Mouse (Mus musculus) cerebellum, adult 11 months (tissue): ENCODE measurements around the gene Piwil1.
"Not testable (repeated sequence)": the region's sequence is repeated elsewhere in the genome, so short reads cannot be mapped to it uniquely, and the experiment has no call there.

Experiments used
- DNase-seq: peaks from one replicate; pipeline ENCODE4 v3.0.0; 2022

Piwil1 gene

DNA sequence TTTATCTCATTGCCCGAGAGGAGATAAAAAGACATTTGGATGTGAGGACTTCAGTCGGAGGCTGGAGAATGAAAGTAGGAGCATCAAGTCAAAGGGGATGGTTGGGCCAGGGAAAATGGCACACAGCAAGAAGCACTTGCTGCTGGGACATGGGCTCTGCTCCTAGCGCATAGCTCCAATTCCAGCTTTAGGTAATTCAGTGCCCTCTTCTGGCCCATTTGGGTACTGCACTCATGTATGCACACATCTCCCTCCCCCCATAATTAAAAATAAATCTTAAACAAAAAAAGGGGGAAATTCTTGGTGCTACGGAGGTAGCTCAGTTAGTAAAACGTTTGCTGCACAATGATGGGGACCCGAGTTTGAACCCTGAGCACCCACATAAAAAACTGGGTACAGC, 9.5 kb downstream of the Piwil1 start:
- DNase-seq: no peak

DNA sequence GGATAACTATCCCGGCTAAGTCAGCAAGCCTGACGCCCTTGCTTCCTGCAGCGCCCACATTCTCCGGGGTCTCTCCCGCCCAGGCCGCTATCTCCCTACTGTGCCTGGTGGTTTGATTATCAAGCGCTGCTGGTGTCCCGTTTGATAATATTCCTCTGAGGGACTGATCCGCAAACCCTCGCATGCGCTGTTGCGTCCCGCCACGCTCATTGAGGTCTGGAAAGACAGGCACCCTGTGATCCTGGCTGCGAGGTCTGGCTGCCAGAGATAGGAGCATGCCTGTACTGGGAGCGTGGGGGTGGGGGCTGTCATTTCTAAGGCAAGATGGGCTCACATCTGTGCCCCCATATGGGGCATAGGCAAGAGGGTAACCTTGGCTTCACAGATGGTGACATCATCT, 12.8 kb downstream of the Piwil1 start:
- no peak for DNase-seq

DNA sequence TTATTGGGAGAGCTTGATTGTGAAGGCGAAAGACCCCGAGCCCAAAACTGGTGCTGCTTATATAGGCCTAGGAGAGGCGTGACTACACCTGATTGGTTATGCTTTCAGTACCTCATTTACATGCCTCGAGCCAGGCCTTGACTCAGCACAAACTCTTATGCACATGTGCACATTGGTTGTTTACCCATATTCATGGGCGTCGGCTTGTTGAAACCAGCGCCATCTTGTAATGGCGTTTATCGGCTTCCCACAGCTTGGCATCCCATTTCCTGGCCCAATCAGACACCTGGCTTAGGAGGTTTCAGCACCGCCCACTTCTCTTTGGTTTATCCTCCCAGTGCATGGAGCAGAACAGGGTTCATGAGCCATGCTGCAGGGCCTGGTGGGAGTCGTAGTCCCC, 18.1 kb downstream of the Piwil1 start:
- DNase-seq: not testable (repeated sequence)

DNA sequence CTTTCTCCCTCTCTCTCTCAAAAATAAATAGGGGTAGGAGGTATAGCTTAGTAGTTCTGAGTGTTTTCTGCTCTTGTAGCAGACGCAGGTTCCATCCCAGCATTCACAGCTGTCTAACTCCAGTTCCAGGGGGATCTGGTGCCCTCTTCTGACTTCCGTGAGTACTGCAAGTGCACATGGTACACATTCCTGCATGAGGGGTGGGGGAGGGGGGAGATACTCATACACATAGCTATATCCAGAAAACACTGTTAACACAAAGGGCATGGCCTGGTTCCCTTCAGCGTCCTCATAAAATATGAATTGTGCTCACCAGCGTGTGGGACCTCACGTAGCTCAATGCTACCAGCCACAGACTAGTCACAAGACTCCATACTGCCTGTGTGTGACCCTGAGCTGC, 27.0 kb downstream of the Piwil1 start:
- no peak for DNase-seq

DNA sequence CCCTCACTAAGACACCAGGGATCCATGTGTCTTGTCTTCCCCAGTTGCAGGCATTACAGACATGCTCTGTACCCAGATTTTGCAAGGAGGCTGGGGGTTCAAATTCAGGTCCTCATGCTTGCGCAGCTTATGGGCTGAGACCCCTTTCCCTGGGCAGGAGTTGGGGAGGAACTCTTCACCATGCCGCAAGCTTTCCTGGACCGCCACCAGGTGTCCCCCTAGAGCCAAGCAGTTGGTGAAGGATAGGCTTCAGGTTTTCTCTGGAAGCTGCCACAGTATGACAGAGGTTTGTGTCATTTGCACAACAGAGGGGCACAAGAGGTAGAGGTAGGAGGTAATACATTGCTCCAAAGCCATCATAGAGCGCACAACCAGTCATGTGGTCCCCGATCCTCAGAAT, 28.3 kb downstream of the Piwil1 start:
- DNase-seq: no peak

DNA sequence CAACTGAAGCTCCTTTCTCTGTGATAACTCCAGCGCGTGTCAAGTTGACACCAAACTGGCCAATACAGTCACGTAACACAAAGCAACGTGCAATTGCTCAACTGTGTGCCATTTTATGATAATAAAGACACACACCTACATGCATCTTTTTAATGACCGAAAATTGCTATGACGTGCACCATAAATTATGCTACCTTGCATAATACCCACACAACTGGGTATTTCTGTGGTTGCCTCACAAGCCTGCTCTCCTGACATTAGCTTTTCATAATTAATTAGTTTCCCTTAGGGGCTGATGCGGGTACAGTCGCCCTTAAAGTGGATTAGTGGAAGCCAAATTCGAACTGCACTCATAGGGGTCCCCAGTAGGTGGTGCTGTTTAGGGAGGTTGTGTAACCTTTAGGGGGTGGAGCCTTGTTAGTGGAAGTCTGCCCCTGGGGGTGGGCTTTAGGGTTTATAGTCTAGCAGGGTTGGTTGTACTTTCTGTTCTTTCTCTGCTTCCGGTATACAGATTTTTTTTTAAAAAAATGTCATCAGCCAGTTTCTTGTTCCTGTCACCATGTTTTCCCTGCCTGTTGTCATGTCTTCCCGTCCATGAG, 30.2 kb downstream of the Piwil1 start:
- DNase-seq: no peak

DNA sequence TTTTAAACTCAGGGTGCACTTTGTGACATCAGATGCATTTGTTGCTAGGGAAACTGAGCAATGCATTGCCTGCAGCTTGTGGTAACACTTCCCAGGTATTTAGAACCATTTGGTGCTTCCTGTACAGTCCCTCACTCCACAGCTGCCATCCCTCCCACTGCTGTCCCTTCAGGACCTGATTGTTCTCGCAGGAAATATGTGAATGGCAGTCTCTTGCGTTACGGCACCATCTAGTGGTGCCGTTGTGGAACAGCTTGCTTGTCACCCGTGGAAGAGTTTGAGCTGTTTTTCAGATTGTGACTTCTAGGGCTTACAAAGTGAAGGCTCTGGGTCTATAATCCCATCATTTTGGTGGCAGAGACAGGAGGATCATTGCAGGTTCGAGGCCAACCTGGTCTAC, 31.6 kb downstream of the Piwil1 start:
- DNase-seq: no peak

DNA sequence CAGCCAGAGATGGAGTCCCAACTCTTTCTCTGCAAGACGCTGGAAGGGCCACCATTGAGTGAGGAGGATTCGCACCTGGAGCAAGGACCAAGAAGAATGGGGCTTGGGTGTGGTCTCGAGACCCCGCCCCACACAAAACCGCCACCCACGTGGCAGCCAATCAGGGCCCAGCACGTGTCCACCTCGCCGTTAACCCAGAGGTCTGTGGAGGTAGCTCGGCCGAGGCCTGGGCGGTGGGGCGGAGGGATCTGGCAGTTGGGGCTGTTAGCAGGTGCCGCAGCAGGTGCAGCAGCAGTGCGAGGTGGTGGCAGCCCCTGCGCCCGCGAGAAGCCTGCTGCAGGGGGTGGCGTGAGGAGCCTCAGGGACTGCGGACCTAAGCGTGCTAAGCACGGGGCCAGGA, 33.6 kb downstream of the Piwil1 start:
- DNase-seq: no peak

DNA sequence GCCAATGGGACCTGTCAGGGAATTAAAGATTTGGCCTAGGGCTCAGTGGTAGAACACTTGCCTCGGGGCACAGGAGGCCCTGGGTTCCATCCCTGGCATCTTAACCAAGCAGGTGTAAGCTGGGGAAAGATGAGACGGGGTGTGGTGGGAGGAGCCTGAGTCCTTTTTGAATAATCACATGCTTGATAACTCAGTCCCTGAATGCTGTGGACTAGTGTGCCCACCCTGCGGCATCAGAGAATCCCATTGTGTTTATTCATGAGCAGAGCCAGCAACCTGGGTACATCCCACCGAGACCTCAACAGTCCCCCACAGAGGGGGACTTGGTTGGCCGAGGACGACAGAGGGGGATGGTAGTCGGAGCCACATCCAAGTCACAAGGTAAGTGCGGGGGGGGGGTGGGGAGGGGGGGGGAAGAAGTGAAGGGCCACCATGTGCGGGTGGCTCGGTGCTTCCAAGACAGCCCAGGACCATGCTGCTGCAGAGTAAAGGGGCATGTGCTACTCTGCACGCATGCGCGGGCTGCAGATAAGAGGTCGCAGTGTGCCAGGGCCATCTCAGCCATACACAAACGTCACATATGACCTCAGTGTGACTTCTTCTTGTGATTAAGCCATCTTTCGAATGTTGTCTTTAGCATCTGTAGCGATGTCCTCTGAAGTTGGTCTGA, 37.0 kb downstream of the Piwil1 start:
- no peak for DNase-seq

DNA sequence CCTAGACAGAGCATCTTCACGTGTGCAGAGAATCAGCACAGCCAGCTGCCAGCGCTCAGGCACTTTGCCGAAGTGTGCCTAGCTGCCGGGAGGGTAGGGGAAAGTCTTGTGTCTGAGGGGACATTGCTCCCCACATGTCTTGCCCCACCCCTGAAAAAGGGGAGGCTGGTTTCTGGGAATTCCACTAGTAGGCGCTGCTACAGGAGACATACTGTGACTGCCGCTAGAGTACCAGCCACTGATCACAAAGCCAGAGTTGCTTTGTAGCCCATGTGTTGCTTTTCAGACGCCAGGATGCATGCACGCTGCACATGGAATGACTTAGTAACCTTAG, 37.5 kb downstream of the Piwil1 start:
- DNase-seq: no peak

DNA sequence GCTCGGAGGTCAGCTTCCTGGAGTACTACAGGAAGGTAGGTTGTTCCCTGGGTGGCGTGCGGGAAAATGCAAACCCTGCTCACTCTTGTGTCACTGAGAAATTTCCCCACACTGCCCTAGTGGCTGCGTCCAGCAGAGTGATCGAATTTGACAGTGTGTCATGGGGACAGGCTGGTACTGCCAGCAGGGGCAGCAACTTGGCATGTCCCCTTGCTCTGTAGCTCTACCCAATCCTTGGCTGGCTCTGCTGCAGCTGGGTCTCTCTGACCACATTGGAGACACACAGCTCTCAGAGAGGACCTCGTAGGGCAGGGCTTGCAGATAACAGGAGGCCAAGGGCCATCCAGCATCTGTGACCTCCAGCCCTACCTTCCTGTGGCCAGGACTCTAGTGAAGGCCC, 42.0 kb downstream of the Piwil1 start:
- no peak for DNase-seq

DNA sequence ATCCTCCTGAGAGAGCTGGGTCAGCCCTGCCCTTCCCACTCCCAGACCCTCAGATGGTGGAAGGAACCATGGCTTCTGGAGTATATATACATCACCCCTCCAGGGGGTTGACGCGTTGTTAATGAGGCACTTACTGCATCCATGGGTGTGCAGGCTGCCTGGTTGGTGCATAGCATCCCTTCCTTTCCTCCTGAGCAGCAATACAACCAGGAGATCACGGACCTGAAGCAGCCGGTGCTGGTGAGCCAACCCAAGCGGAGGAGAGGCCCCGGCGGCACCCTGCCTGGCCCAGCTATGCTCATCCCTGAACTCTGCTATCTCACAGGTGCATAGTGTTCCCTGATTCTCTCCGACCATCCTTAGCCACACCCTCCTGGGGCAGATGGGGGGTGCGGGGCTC, 42.9 kb downstream of the Piwil1 start:
- no peak for DNase-seq

DNA sequence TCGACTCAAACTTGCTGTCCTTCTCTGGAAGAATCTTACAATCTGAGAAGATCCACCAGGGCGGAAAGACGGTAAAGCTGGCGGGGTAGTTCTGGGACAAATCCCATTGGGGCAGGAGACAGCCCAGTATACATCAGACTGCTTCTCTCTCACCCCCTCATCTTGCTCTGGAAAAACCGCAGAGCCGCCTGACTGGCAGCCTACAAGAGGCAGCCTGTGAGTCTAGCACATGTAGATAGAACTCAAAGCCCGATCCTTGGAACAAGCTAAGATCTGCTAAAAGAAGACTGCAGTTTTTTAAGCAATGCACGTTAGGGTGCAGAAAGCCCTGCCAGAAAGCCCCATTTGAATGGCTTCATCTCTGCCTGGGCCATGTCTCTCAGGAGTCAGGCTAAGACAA, 43.9 kb downstream of the Piwil1 start:
- DNase-seq: no peak

DNA sequence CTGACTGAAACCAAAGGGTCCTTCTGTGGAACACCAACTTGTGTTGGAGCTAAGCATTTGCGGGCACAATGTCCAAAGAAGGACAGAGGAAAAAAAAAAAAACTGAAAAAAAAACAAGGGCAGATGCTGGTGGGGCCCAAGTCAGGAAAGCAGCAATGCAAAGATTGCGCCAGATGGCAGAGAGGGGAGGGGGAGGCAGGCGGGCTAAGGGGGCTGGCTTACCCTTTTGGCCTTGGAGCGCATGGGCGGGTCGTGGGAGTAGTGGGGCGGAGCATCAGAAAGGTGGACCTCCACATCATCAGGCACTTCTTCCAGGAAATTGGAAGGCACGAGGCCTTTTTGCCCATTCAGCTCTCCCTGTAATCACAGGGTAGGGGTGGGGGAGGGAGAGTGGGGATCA, 58.8 kb downstream of the Piwil1 start:
- no peak for DNase-seq

DNA sequence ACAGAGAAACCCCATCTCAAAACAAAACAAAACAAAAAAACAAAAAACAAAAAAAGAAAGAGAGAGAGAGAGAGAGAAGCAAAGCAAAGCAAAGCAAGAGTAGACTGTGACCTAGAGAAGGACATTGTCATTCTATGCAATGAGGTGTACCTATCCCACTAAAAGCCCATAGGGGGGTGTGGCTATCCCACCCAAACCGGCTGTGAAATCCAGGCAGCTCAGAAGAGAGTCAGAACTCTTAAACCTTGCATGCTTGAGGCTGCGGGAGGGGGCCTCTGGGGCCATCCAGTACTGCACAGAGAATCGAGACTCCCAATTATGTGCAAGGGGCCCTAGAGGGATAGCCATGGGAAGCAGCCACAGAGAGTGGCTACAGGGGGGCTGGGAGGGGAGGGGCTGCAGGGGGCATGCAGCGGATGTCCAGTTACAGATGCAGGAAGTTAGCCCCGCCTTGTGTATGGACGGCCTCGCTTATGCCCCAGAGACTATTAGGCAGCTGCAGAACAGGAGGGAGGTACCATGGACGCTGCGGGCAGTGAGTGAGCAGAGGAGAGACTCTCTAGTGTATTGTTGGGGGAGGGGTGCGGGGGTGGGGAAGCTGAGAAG, 66.8 kb downstream of the Piwil1 start:
- DNase-seq: no peak

DNA sequence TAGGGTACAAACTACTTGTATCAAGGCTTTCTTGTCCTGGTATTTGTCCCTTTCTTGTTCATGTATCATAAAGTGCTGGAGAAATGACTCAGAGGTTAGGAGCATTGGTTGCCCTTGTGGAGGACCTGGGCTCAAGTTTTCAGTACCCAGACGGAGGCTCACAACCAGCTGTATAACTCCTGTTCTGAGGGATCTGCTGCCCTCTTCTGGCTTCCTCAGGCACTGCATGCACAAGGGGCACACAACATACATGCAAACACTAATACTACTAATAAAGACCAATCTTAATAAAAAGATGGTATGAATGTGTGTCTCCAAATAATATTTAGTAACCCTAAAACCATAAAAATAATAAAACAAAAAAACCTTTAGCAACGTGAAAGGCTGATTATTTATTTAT, 74.1 kb downstream of the Piwil1 start:
- DNase-seq: no peak

DNA sequence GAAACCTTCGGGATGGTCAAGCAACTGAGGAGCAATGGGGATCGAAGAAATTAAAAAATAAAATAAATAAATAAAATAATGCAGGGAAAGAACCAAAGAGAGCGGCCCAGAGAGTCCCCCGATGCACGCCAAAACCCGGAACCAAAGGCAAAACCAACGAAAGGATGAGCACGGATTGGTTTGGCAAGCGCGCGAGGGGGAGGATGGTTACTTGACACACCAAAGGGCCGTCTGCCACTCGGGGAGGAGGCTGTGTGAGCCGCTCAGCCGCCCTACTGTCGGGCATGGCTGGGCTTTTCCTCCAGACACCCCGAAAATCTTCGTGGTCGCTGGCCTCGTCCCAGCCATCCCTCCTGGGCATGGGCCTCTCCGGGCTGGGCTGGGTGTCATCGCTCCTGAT, 79.3 kb downstream of the Piwil1 start:
- DNase-seq: no peak

DNA sequence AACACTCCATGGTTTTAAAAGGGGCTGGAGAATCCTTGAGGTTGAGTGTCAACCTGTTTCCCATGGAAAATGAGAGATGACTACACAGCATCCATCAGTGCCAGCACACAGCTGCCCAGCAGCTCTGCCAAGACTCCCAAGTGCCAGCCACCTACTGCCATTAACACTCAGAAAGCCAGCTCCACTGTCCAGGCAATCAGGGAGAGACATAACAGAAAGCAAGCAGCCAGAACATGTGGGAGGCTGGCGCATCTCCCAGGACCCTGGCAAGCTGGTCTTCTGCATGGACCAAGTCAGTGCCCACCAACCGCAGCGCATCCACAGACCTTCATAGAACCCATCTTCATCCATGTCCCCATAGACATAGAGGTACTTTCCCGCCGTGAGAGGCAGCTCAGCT, 98.3 kb downstream of the Piwil1 start:
- DNase-seq: no peak
